Mouse (Mus musculus) myocyte (in vitro differentiated cells): ENCODE measurements around the gene Arhgap31.

Source experiments
- MAX ChIP-seq: IDR thresholded peaks from one replicate; pipeline ENCODE4 v1.6.1; 2011; ENCODE audit warnings: low read depth, mild to moderate bottlenecking, control low read depth
- POLR2A ChIP-seq: IDR thresholded peaks from one replicate; pipeline ENCODE4 v1.6.1; 2011; ENCODE audit warnings: low read depth, mild to moderate bottlenecking, control low read depth, moderate library complexity; ENCODE audit not compliant: insufficient read length
- POLR2AphosphoS2 ChIP-seq: IDR thresholded peaks from one replicate; pipeline ENCODE4 v1.6.1; 2011; ENCODE audit warnings: low read depth, control low read depth; ENCODE audit not compliant: insufficient read length
- USF1 ChIP-seq: IDR thresholded peaks from one replicate; pipeline ENCODE4 v1.6.1; 2011; ENCODE audit warnings: low read depth, mild to moderate bottlenecking, control low read depth, moderate library complexity

GRCm38 (mm10) chr16:38649431-38649827, 63.6 kb downstream of the Arhgap31 start:
- TF ChIP-seq POLR2A (no peak), POLR2AphosphoS2 (no peak), MAX (no peak), USF1 (no peak)
